Mouse (Mus musculus): ENCODE results near the gene Tuba1c. TPM values are rescaled to one million over a fixed set of nuclear protein-coding genes. Genes with fewer than 3 reads are reported as not detected.

Tuba1c gene
- polyA plus RNA-seq, 2 experiments = 273 to 277 TPM

- H3K4me1 ChIP-seq (replicated peaks; ENCODE audit: control insufficient read depth in 2 of 2, insufficient read depth in 2 of 2, low read length in 1 of 2) = peaks cover 11 to 41% of the 10 kb centered on the region in 2 experiments
- H3K9ac ChIP-seq (replicated peaks) = no peak overlapping the region
- H3K4me2 ChIP-seq (ENCODE audit: low read depth) = no peak overlapping the region
- H3K9me3 ChIP-seq (ENCODE audit: control insufficient read depth, low read length) = no peaks in the 10 kb centered on the region
- H3K27me3 ChIP-seq (ENCODE audit: control insufficient read depth, insufficient read depth, low read length) = no peaks in the 10 kb centered on the region
- ATAC-seq (ENCODE audit: insufficient read depth) (no peak), DNase-seq (ENCODE audit: low read depth in 3 of 3, low spot score in 3 of 3) (no peak)
- H3K36me3 ChIP-seq (replicated peaks; ENCODE audit: control insufficient read depth, insufficient read depth, low read depth) = no peaks in the 10 kb centered on the region
- 81% methylated on average over 7 of the region's 7 CpGs for WGBS (ENCODE audit: insufficient replicate concordance)
- no peak overlapping the region for H3K27ac ChIP-seq
- no peak overlapping the region for H3K4me3 ChIP-seq (ENCODE audit: insufficient read depth in 1 of 2, low read depth in 2 of 2, low read length in 2 of 2)
- TF ChIP-seq CTCF (IDR thresholded peaks at IDR 0.05; ENCODE audit: low read depth) (no peak), EP300 (IDR thresholded peaks at IDR 0.05; ENCODE audit: low read depth) (no peak)
Measured at GRCm38 (mm10) chr15:98996840-98997239, 32.9 kb upstream of the Tuba1c start.

- TF ChIP-seq CTCF (IDR thresholded peaks at IDR 0.05; ENCODE audit: low read depth) = no peak
- no peak for TF ChIP-seq EP300 (IDR thresholded peaks at IDR 0.05; ENCODE audit: low read depth)
- no peak for DNase-seq (ENCODE audit: low read depth in 3 of 3, low spot score in 3 of 3)
- peak overlapping the region; percentile 12; the same call in 1 of the 2 replicates for H3K9ac ChIP-seq (replicated peaks)
- no peaks in the 10 kb centered on the region for H3K9me3 ChIP-seq (ENCODE audit: control insufficient read depth, low read length)
- 27% methylated on average over 13 of the region's 13 CpGs for WGBS (ENCODE audit: insufficient replicate concordance)
- ATAC-seq (ENCODE audit: insufficient read depth) = peak; percentile 54
- H3K4me3 ChIP-seq (ENCODE audit: insufficient read depth in 1 of 2, low read depth in 2 of 2, low read length in 2 of 2) = no peak overlapping the region
- H3K4me1 ChIP-seq (replicated peaks; ENCODE audit: control insufficient read depth in 2 of 2, insufficient read depth in 2 of 2, low read length in 1 of 2) = peaks cover 11 to 31% of the 10 kb centered on the region in 2 experiments
- H3K36me3 ChIP-seq (replicated peaks; ENCODE audit: control insufficient read depth, insufficient read depth, low read depth) = no peaks in the 10 kb centered on the region
- H3K27me3 ChIP-seq (ENCODE audit: control insufficient read depth, insufficient read depth, low read length) = no peaks in the 10 kb centered on the region
- peak overlapping the region; percentile 32 for H3K4me2 ChIP-seq (ENCODE audit: low read depth)
- no peak overlapping the region for H3K27ac ChIP-seq
Measured at GRCm38 (mm10) chr15:98997938-98998774, 31.5 kb upstream of the Tuba1c start.

GRCm38 (mm10) chr15:98998775-98999157 lies 30.9 kb upstream of the Tuba1c start:
- whole genome bisulfite sequencing (ENCODE audit: insufficient replicate concordance) = 21% methylated on average over 6 of the region's 6 CpGs
- H3K27me3 ChIP-seq (ENCODE audit: control insufficient read depth, insufficient read depth, low read length) = no peaks in the 10 kb centered on the region

GRCm38 (mm10) chr15:99000535-99001283 lies 29.0 kb upstream of the Tuba1c start:
- no peaks in the 10 kb centered on the region for H3K9me3 ChIP-seq (ENCODE audit: control insufficient read depth, low read length)
- ATAC-seq (ENCODE audit: insufficient read depth) (no peak), DNase-seq (ENCODE audit: low read depth in 3 of 3, low spot score in 3 of 3) (peak in 1 of 3 experiments; percentile 61)
- peaks cover 11 to 26% of the 10 kb centered on the region in 2 experiments for H3K4me1 ChIP-seq (replicated peaks; ENCODE audit: control insufficient read depth in 2 of 2, insufficient read depth in 2 of 2, low read length in 1 of 2)
- peak overlapping the region; percentile 57; the same call in 1 of the 2 replicates for H3K4me2 ChIP-seq (ENCODE audit: low read depth)
- H3K27me3 ChIP-seq (ENCODE audit: control insufficient read depth, insufficient read depth, low read length) = no peaks in the 10 kb centered on the region
- H3K4me3 ChIP-seq (ENCODE audit: insufficient read depth in 1 of 2, low read depth in 2 of 2, low read length in 2 of 2) = no peak overlapping the region
- H3K36me3 ChIP-seq (replicated peaks; ENCODE audit: control insufficient read depth, insufficient read depth, low read depth) = no peaks in the 10 kb centered on the region
- H3K9ac ChIP-seq (replicated peaks) = no peak overlapping the region
- WGBS (ENCODE audit: insufficient replicate concordance) = 44% methylated on average over 14 of the region's 14 CpGs
- no peak overlapping the region for H3K27ac ChIP-seq
- peak; percentile 63 for TF ChIP-seq CTCF (IDR thresholded peaks at IDR 0.05; ENCODE audit: low read depth)
- TF ChIP-seq EP300 (IDR thresholded peaks at IDR 0.05; ENCODE audit: low read depth) = no peak

More at GRCm38 (mm10) chr15:98998775-98999157, 30.9 kb upstream of the Tuba1c start:
- Histone ChIP-seq H3K4me3 (ENCODE audit: insufficient read depth in 1 of 2, low read depth in 2 of 2, low read length in 2 of 2) (no peak overlapping the region), H3K27ac (no peak overlapping the region), H3K9ac (replicated peaks) (peak overlapping the region; percentile 12; the same call in 1 of the 2 replicates), H3K4me2 (ENCODE audit: low read depth) (peak overlapping the region; percentile 32), H3K9me3 (ENCODE audit: control insufficient read depth, low read length) (no peaks in the 10 kb centered on the region), H3K36me3 (replicated peaks; ENCODE audit: control insufficient read depth, insufficient read depth, low read depth) (no peaks in the 10 kb centered on the region), H3K4me1 (replicated peaks; ENCODE audit: control insufficient read depth in 2 of 2, insufficient read depth in 2 of 2, low read length in 1 of 2) (peaks cover 11 to 26% of the 10 kb centered on the region in 2 experiments)
- DNase-seq (ENCODE audit: low read depth in 3 of 3, low spot score in 3 of 3) (no peak), ATAC-seq (ENCODE audit: insufficient read depth) (no peak)
- no peak for TF ChIP-seq CTCF (IDR thresholded peaks at IDR 0.05; ENCODE audit: low read depth)
- no peak for TF ChIP-seq EP300 (IDR thresholded peaks at IDR 0.05; ENCODE audit: low read depth)

Measured in liver, embryonic 14.5 days (tissue).